Mouse (Mus musculus): ENCODE measurements around the gene Marc1.

Gene Marc1

DNA sequence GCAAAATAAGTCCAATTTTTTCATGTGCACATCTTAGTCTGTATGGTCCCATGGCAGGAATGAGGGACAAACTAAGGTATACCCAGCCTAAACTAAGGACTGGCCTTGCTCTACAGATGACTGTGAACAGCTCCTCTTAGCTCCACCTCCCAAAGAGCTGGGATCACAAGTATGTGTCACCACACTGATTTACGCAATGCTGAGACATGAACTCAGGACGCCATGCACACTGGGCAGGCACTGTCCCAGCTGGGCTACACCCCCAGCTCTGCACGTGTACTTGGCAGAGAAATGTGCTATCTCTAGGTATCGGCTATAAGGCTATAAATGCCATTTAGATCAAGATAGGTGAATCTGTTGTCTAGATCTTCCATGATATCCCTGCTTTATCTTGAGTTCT lies 49.1 kb downstream of the Marc1 start:
- no peak for DNase-seq (ENCODE audit: low spot score)

DNA sequence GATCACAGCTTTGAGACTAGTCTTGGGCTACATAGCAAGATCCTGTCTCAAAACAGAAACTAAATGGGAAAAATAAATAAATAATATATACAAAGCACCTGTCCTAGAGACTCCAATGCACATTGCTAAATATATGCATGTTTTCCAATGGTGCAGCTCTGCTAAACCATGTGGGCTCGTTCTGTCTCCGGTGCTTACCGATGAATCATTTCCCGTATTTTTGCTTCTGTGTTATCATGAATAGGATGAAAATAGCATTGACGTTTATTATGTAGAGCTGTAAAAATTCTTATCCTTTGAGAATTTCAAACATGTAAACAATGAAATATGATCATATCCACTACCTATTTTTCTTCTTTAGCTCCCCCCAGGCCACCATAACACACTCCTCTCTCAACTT lies 58.4 kb downstream of the Marc1 start:
- DNase-seq (ENCODE audit: low spot score), result no peak

DNA sequence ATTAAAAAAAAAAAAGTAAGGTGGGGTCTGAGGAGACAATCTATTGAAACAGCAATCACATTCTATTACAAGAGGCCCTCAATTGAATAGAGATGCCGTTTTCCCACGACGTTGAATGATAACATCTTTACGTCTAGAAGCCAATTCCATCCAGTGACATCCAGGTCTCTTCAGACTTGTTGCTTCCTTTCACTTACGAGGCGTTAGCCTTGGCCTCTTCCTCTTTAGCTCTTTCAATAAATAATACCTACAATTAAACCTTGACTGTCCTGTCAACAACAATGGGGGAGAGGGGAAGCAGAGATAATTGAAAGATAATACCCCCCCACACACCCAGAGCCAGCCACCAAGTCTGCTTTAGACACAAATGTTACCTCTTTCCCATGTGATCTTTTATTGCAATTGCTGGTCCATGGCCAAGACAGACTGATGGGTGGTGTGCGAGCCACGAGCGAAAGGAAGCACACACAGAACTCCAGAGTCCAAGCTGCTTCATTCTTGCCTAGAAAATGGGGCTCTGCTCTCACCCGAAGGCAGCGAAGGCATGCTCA lies 60.9 kb downstream of the Marc1 start:
- no peak for DNase-seq (ENCODE audit: low spot score)

DNA sequence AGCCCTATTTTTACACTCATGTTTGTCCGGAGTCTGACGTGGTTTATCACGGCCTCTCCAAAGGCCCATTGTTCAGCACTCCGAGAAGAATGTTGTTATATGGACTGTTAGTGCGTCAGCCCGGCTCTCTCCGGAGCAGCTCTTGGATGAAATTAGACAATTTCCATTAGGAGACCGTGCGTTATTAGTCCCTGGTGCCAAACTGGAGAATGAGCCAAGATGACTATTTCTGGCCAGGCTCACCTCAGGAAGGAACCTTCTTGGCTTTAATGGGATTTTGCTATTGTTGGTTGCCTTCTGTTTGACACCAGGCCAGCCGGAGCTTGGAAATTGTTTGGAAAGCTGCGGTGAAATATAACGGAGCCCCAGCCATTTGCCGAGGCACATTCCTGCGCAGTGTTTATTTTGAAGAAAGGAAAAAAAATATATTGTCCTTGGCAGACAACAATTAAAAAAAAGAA lies 62.4 kb downstream of the Marc1 start:
- DNase-seq (ENCODE audit: low spot score), result no peak

DNA sequence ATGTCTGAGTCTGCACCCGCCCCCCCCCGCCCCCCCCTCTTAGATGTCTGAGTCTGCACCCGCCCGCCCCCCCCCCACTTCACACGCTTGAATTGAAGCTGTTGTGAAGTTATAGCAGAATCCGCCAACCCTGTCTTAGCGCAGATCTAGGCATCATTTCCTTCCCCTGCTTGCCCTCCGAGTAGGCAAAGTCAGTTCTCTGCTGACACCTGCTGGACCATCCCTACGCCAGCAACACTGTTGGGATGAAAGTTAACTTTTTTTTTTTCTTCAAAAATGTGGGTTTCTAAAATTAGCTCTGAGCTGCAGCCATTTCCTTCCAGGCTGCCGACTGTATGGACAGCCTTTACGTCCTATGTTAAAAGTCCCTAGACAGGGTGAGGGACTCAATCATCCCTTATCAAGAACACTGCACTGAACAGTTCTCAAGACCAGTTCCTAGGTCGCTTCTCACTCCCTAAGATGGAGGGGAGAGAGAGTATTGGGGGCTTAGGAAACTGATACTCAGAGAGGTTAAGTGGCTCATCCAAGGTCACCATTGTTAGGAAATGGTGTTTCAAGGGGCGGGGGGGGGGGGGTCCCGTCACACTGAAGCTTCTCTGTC lies 73.1 kb downstream of the Marc1 start:
- no peak for DNase-seq (ENCODE audit: low spot score)

DNA sequence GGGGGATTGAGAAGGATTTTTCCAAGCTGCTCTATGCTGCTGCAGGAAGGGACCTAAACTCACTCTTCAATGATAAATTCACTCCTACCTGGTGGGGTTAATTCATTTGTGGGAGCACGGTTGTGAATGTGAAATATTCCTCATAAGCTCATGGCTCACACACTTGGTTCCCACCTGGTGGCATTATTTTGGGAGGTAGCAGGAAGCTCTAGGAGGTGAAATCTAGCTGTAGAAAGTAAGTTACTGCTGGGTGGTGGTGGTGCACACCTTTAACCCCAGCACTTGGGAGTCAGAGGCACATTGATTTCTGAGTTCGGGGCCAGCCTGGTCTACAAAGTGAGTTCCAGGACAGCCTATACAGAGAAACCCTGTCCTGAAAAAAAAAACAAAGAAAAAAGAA lies 73.9 kb downstream of the Marc1 start:
- DNase-seq (ENCODE audit: low spot score), result no peak
